Mouse (Mus musculus) gastrocnemius, adult 2 months (tissue): Measurements from ENCODE around the gene Exosc6. TPM values are rescaled to one million over a fixed set of nuclear protein-coding genes. Genes with fewer than 3 reads are reported as not detected.
"Not testable (repeated sequence)": the region's sequence is repeated elsewhere in the genome, so short reads cannot be mapped to it uniquely, and the experiment has no call there.

Experiments used
- DNase-seq: peaks from one replicate; pipeline ENCODE4 v3.0.0; 2022
- H3K27ac ChIP-seq: fragments of 200-600 bp; 2 replicates; pipeline ENCODE4 v1.8.1; 2022; ENCODE audit warnings: mild to moderate bottlenecking
- H3K4me3 ChIP-seq: fragments of 200-600 bp; 2 replicates; pipeline ENCODE4 v1.8.1; 2022; ENCODE audit warnings: mild to moderate bottlenecking, moderate library complexity
- CTCF ChIP-seq: fragments of 200-600 bp; IDR thresholded peaks from 2 replicates; pipeline ENCODE4 v1.8.1; 2022; ENCODE audit warnings: antibody characterized with exemption, mild to moderate bottlenecking, moderate library complexity
- intact Hi-C: fragments of 180-260 bp; cut with DNase I; formaldehyde crosslinking; loops from one replicate; pipeline ENCODE4 v1.15.1; 2025
- microRNA-seq: library from miRNA; unstranded; fragments of <30 nt; microRNA quantifications from one replicate; pipeline ENCODE4 v1.2.0, GENCODE M21; 2021
- total RNA-seq, 2 experiments: library from RNA; stranded (reverse); gene quantifications; 2 replicates each; pipeline ENCODE4 v1.2.3; 2021

Gene Exosc6
- total RNA-seq, 2 experiments from 2014 or later = not detected

GRCm38 (mm10) chr8:111067439-111067838 is 11.3 kb downstream of the Exosc6 start:
- intact Hi-C loops = no loop called here
- TF ChIP-seq CTCF = no peak
- Histone ChIP-seq H3K4me3 (no peak overlapping the region), H3K27ac (no peak overlapping the region)
- no peak for DNase-seq

GRCm38 (mm10) chr8:111068660-111069059 is 12.5 kb downstream of the Exosc6 start:
- intact Hi-C loops = not testable (repeated sequence)

GRCm38 (mm10) chr8:111075926-111076325 is 19.8 kb downstream of the Exosc6 start:
- intact Hi-C loops = loop anchor here (10.0 kb wide), 1 partner anchor 181 kb away; no protein-coding TSS in a partner anchor
- Histone ChIP-seq H3K4me3 (no peak overlapping the region), H3K27ac (no peak overlapping the region)
- TF ChIP-seq CTCF = no peak
- no peak for DNase-seq

More at GRCm38 (mm10) chr8:111068660-111069059, 12.5 kb downstream of the Exosc6 start:
- H3K27ac ChIP-seq, DNase-seq, H3K4me3 ChIP-seq: not testable (repeated sequence)

GRCm38 (mm10) chr8:111079461-111079860 is 23.3 kb downstream of the Exosc6 start:
- H3K27ac ChIP-seq = peak overlapping the region; percentile 60
- DNase-seq = no peak
- intact Hi-C loops = loop anchor here (10.0 kb wide), 1 partner anchor 185 kb away; no protein-coding TSS in a partner anchor
- TF ChIP-seq CTCF = no peak
- H3K4me3 ChIP-seq = no peak overlapping the region

GRCm38 (mm10) chr8:111079861-111080271 is 23.7 kb downstream of the Exosc6 start:
- peak; percentile 56 for DNase-seq
- intact Hi-C loops = loop anchor here (10.0 kb wide), 2 partner anchors 185 to 335 kb away; no protein-coding TSS in a partner anchor
- peak overlapping the region; percentile 60; the same call in 1 of the 2 replicates for H3K27ac ChIP-seq
- TF ChIP-seq CTCF = peak; percentile 67
- H3K4me3 ChIP-seq = no peak overlapping the region

- Histone ChIP-seq H3K4me3 (no peak overlapping the region), H3K27ac (no peak overlapping the region)
- intact Hi-C loops = loop anchor here (10.0 kb wide), 1 partner anchor 337 kb away; no protein-coding TSS in a partner anchor
- TF ChIP-seq CTCF = no peak
- DNase-seq = no peak
Measured at GRCm38 (mm10) chr8:111081580-111082258, 25.6 kb downstream of the Exosc6 start.

- intact Hi-C loops = loop anchor here (10.0 kb wide), 1 partner anchor 339 kb away; no protein-coding TSS in a partner anchor
- H3K27ac ChIP-seq, H3K4me3 ChIP-seq: not testable (repeated sequence)
Measured at GRCm38 (mm10) chr8:111083936-111084335, 27.8 kb downstream of the Exosc6 start.

GRCm38 (mm10) chr8:111090126-111090525 is 34.0 kb downstream of the Exosc6 start:
- TF ChIP-seq CTCF = peak; percentile 89
- peak; percentile 85 for DNase-seq
- intact Hi-C loops = loop anchor here (5.0 kb wide), 1 partner anchor 33 kb away; the partner anchor contains the start of gene Exosc6
- Histone ChIP-seq H3K27ac (peak overlapping the region; percentile 96; the same call in 1 of the 2 replicates), H3K4me3 (no peak overlapping the region)

More at GRCm38 (mm10) chr8:111083936-111084335, 27.8 kb downstream of the Exosc6 start:
- DNase-seq = not testable (repeated sequence)

- no peak for TF ChIP-seq CTCF
- peak overlapping the region; percentile 96 for H3K27ac ChIP-seq
- H3K4me3 ChIP-seq = peak overlapping the region; percentile 42
- intact Hi-C loops = loop anchor here (5.0 kb wide), 1 partner anchor 34 kb away; the partner anchor contains the start of gene Exosc6
- peak; percentile 37 for DNase-seq
Measured at GRCm38 (mm10) chr8:111091706-111092105, 35.6 kb downstream of the Exosc6 start.

- intact Hi-C loops = loop anchor here (5.0 kb wide), 1 partner anchor 35 kb away; the partner anchor contains the start of gene Exosc6
- peak within 1 kb of the TSS; percentile 42 for H3K4me3 ChIP-seq
- peak within 1 kb of the TSS; percentile 96 for H3K27ac ChIP-seq
- DNase-seq = not testable (repeated sequence)
Measured at GRCm38 (mm10) chr8:111092326-111092725, 36.2 kb downstream of the Exosc6 start, which contains the start of gene Clec18a. Gene Clec18a, minus strand, starts transcription at chr8:111092426.

GRCm38 (mm10) chr8:111093865-111094718 is 38.0 kb downstream of the Exosc6 start, which contains the start of gene Pdpr:
Gene Pdpr, plus strand, starts transcription at chr8:111094630.
- H3K27ac ChIP-seq = peak within 1 kb of the TSS; percentile 96
- no peak for TF ChIP-seq CTCF
- peak within 1 kb of the TSS; percentile 93 for H3K4me3 ChIP-seq
- intact Hi-C loops = loop anchor here (5.0 kb wide), 1 partner anchor 37 kb away; the partner anchor contains the start of gene Exosc6
- peak; percentile 97 for DNase-seq

- Histone ChIP-seq H3K27ac (peak overlapping the region; percentile 96), H3K4me3 (peak overlapping the region; percentile 93)
- not testable (repeated sequence) for DNase-seq
- intact Hi-C loops = loop anchor here (5.0 kb wide), 1 partner anchor 38 kb away; the partner anchor contains the start of gene Exosc6
Measured at GRCm38 (mm10) chr8:111094719-111095302, 38.7 kb downstream of the Exosc6 start.

Small RNA genes lying within 50 kb of the gene (microRNA-seq; reads per million reads assigned to microRNA genes)
- gene Gm24103 = not detected
- gene Mir3473d = not detected

Other genes starting within 250 kb of the Exosc6 start
- 10 to 100 TPM; 60.3 to 64.2 TPM for gene Cog4, start 209.7 kb upstream of the Exosc6 start, total RNA-seq
- gene Sf3b3, start 209.6 kb upstream of the Exosc6 start, total RNA-seq = 10 to 100 TPM; 16.9 to 19.7 TPM
- gene Fuk, start 153.9 kb upstream of the Exosc6 start, total RNA-seq = 1 to 10 TPM; 4.4 TPM
- gene St3gal2, start 136.4 kb upstream of the Exosc6 start, total RNA-seq = 10 to 100 TPM; 46.4 to 51.0 TPM
- gene Ddx19a, start 58.5 kb upstream of the Exosc6 start, total RNA-seq = 10 to 100 TPM; 29.4 to 30.2 TPM
- gene Ddx19b, start 24.6 kb upstream of the Exosc6 start, total RNA-seq = 10 to 100 TPM; 11.4 to 13.0 TPM
- gene Aars, start 23.2 kb upstream of the Exosc6 start, total RNA-seq = 10 to 100 TPM; 50.5 to 54.2 TPM
- gene Clec18a, start 36.1 kb downstream of the Exosc6 start, total RNA-seq = 1 to 10 TPM in 1 of 2 experiments, under 1 TPM in 1; 0.36 to 1.1 TPM
- gene Pdpr, start 38.3 kb downstream of the Exosc6 start, total RNA-seq = 100 to 1,000 TPM; 111 to 130 TPM
- 10 to 100 TPM; 31.1 to 39.6 TPM for gene Glg1, start 202.9 kb downstream of the Exosc6 start, total RNA-seq
- 1 to 10 TPM; 4.5 to 5.2 TPM for gene Rfwd3, start 243.9 kb downstream of the Exosc6 start, total RNA-seq